Mouse (Mus musculus) forebrain, embryonic 14.5 days (tissue): ENCODE data around the gene Arpc5. TPM values are rescaled to one million over a fixed set of nuclear protein-coding genes. Genes with fewer than 3 reads are reported as not detected.

Experiments
- ATAC-seq: fragments of 200-750 bp; cut with Nextera tagmentation; 2 replicates; pipeline ENCODE4 v1.8.0; 2017; ENCODE audit warnings: mild to moderate bottlenecking, moderate library complexity
- DNase-seq: peaks from one replicate; pipeline ENCODE4 v3.0.0-alpha.2; 2015; ENCODE audit warnings: low spot score
- H3K27ac ChIP-seq: fragments of 300-500 bp; sonication (generic); 2 replicates; pipeline ENCODE4 v1.5.1; 2014; ENCODE audit warnings: low read depth, mild to moderate bottlenecking, control low read depth, low read length, moderate library complexity
- H3K27me3 ChIP-seq: fragments of 300-500 bp; sonication (generic); replicated peaks from 2 replicates; pipeline ENCODE4 v1.6.1; 2014; ENCODE audit warnings: low read length, control low read depth, mixed read lengths; ENCODE audit not compliant: control insufficient read depth, insufficient read depth
- H3K36me3 ChIP-seq: fragments of 300-500 bp; sonication (generic); 2 replicates; pipeline ENCODE4 v1.6.1; 2014; ENCODE audit warnings: low read length, control low read depth; ENCODE audit not compliant: control insufficient read depth, insufficient read depth
- H3K4me1 ChIP-seq: fragments of 300-500 bp; sonication (generic); 2 replicates; pipeline ENCODE4 v1.6.1; 2014; ENCODE audit warnings: antibody characterized with exemption, low read length, control low read depth; ENCODE audit not compliant: control insufficient read depth, insufficient read depth
- H3K4me2 ChIP-seq: fragments of 300-500 bp; sonication (generic); 2 replicates; pipeline ENCODE4 v1.6.1; 2014; ENCODE audit warnings: mild to moderate bottlenecking, control low read depth, low read length
- H3K4me3 ChIP-seq: fragments of 300-500 bp; sonication (generic); 2 replicates; pipeline ENCODE4 v1.5.1; 2014; ENCODE audit warnings: low read depth, low read length, control low read depth
- H3K9ac ChIP-seq: fragments of 300-500 bp; sonication (generic); 2 replicates; pipeline ENCODE4 v1.6.1; 2014; ENCODE audit warnings: mild to moderate bottlenecking, low read length, control low read depth, moderate library complexity
- H3K9me3 ChIP-seq: fragments of 300-500 bp; sonication (generic); replicated peaks from 2 replicates; pipeline ENCODE4 v1.6.1; 2016; ENCODE audit warnings: low read length, control low read depth, mixed read lengths; ENCODE audit not compliant: control insufficient read depth
- WGBS: fragments of 180-500 bp; shearing (Covaris S2); extraction: QIAGEN DNeasy Blood & Tissue Kit; methylation state at CpG from one replicate; pipeline ENCODE4 v1.1.7; 2014; 5-methylcytosine and 5-hydroxymethylcytosine counted together
- polyA plus RNA-seq: library from polyadenylated mRNA; unstranded; fragments of >200 nt; fragmentation: Nextera tagmentation; extraction: Ambion mirVana; gene quantifications from 2 replicates; pipeline ENCODE4 v1.2.1, GENCODE M21; 2014

The Arpc5 gene
- polyA plus RNA-seq, 1 experiment from 2014 or later: 430 TPM

- DNase-seq: peak; percentile 41
- H3K27ac ChIP-seq: peak overlapping the region; percentile 61; the same call in 1 of the 2 replicates
- ATAC-seq: no peak
- 47% methylated on average over 10 of the region's 10 CpGs for WGBS
- H3K4me1 ChIP-seq: peaks cover 27% of the 10 kb centered on the region
- H3K9me3 ChIP-seq: 0 out of 2 replicates have a peak, but pooled peaks cover 2% of the 10 kb centered on the region
- H3K4me2 ChIP-seq: no peak overlapping the region
- no peaks in the 10 kb centered on the region for H3K36me3 ChIP-seq
- H3K4me3 ChIP-seq: no peak overlapping the region
- no peak overlapping the region for H3K9ac ChIP-seq
- no peaks in the 10 kb centered on the region for H3K27me3 ChIP-seq
Measured at GRCm38 (mm10) chr1:152817794-152818193, 51.5 kb downstream of the Arpc5 start.

DNA sequence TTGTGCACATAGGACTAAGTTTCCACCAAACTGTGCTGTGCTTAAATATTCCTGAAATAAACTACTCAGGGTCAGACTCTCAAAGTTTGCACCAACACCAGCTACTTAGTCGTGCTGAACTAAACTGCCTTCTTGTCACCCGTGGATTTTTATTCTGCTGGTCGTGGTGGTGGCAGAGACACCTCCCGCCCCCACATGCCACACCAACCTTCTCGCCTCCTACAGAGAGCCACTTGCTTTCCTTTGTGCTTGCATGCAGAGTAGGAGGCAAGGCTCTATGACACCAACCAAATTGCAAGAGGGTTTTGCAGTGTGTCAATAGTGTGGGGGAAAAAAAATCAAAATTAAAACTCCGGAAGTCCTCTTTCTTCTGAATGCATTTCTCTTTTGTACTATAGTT, 53.2 kb downstream of the Arpc5 start:
- DNase-seq (no peak), ATAC-seq (no peak)
- H3K9me3 ChIP-seq: 0 out of 2 replicates have a peak, but pooled peaks cover 2% of the 10 kb centered on the region
- H3K27me3 ChIP-seq: no peaks in the 10 kb centered on the region
- H3K36me3 ChIP-seq: no peaks in the 10 kb centered on the region
- no peak overlapping the region for H3K9ac ChIP-seq
- H3K4me3 ChIP-seq: no peak overlapping the region
- H3K4me2 ChIP-seq: no peak overlapping the region
- 81% methylated on average over 6 of the region's 6 CpGs for WGBS
- peaks cover 27% of the 10 kb centered on the region for H3K4me1 ChIP-seq
- no peak overlapping the region for H3K27ac ChIP-seq

DNA sequence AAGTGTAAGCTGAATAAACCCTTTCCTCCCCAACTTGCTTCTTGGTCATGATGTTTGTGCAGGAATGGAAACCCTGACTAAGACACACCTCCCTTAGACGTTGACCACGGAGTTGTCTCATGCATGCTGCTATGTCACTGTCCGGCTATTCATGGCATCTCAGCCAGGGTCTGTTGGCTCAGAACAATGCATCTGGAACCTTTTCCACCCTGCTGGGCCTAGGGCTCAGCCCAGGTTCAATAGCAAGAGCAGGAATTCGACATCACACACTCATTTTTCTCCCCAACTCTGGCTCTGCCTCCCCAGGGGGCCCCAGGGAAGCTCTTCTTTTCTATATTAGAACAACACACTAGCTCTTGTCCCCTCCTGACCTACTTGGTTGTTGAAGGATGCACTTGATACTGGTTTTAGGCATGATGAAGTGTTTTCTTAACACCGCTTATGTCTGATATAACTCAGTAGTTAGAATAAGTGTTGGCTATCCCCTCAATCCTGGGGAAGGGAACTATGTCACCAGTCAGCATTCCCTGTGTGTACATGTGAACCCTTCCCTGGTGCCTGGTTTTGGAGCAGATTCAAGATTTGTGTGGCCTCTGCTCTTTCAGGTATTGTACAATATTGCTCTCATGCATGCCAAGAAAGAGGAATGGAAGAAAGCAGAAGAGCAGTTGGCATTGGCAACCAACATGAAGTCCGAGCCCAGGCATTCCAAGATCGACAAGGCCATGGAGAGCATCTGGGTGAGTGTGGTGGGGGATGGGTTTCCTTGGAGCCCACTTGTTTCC, 54.8 kb downstream of the Arpc5 start:
- 78% methylated on average over 7 of the region's 7 CpGs for WGBS
- no peaks in the 10 kb centered on the region for H3K36me3 ChIP-seq
- no peaks in the 10 kb centered on the region for H3K27me3 ChIP-seq
- 0 out of 2 replicates have a peak, but pooled peaks cover 2% of the 10 kb centered on the region for H3K9me3 ChIP-seq
- DNase-seq (no peak), ATAC-seq (no peak)
- no peak overlapping the region for H3K4me2 ChIP-seq
- peaks cover 15% of the 10 kb centered on the region for H3K4me1 ChIP-seq
- no peak overlapping the region for H3K27ac ChIP-seq
- H3K9ac ChIP-seq: no peak overlapping the region
- no peak overlapping the region for H3K4me3 ChIP-seq

DNA sequence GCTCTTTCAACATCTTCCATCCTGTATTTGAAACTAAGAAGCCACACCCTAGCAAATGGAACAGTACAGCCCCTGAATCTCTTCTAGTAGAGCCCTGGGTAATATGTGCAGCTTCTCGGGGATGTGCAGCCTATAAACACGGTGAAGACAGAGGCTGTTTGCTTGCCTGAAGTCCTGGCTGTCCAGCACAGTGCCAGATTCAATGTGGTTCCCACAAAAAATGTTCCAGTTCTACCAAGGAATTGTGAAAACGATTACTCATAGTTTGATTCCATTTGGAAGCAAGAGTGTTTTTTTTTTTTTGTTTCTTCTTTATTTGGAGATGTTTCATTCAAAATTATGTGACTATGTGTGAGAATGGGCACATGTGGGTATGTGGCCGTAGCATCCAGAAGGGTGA, 55.4 kb downstream of the Arpc5 start:
- no peak for DNase-seq
- 85% methylated on average over 4 of the region's 4 CpGs for WGBS

GRCm38 (mm10) chr1:152824206-152824605, 57.9 kb downstream of the Arpc5 start:
- H3K27ac ChIP-seq: no peak overlapping the region
- H3K4me3 ChIP-seq: no peak overlapping the region
- DNase-seq: no peak
- no peak overlapping the region for H3K4me2 ChIP-seq
- H3K27me3 ChIP-seq: no peaks in the 10 kb centered on the region
- no peak for ATAC-seq
- WGBS: 78% methylated on average over 9 of the region's 9 CpGs
- H3K9me3 ChIP-seq: 0 out of 2 replicates have a peak, but pooled peaks cover 2% of the 10 kb centered on the region
- no peaks in the 10 kb centered on the region for H3K4me1 ChIP-seq
- no peak overlapping the region for H3K9ac ChIP-seq
- no peaks in the 10 kb centered on the region for H3K36me3 ChIP-seq

More for the DNA sequence above, 55.4 kb downstream of the Arpc5 start:
- no peak for ATAC-seq
- Histone ChIP-seq H3K4me2 (no peak overlapping the region), H3K4me1 (peaks cover 9% of the 10 kb centered on the region), H3K36me3 (no peaks in the 10 kb centered on the region), H3K9ac (no peak overlapping the region), H3K9me3 (0 out of 2 replicates have a peak, but pooled peaks cover 2% of the 10 kb centered on the region), H3K4me3 (no peak overlapping the region), H3K27me3 (no peaks in the 10 kb centered on the region), H3K27ac (no peak overlapping the region)

Other genes starting within 250 kb of the Arpc5 start
- gene Apobec4, start 16.0 kb upstream of the Arpc5 start, polyA plus RNA-seq: 0.10 TPM in 1 of 2 replicates, not detected in the other
- gene Rgl1, start 191 bp upstream of the Arpc5 start, polyA plus RNA-seq: 16.4 and 20.5 TPM in 2 replicates
- gene Ncf2, start 33.7 kb downstream of the Arpc5 start, polyA plus RNA-seq: 2.1 and 3.4 TPM in 2 replicates
- 31.0 and 35.4 TPM in 2 replicates for gene Smg7, start 136.1 kb downstream of the Arpc5 start, polyA plus RNA-seq
- gene Nmnat2, start 188.5 kb downstream of the Arpc5 start, polyA plus RNA-seq: 69.7 and 70.6 TPM in 2 replicates